Mouse (Mus musculus) liver, postnatal 0 days (tissue): Measurements from ENCODE around the gene Snx29. TPM values are rescaled to one million over a fixed set of nuclear protein-coding genes. Genes with fewer than 3 reads are reported as not detected.

Experiments
- ATAC-seq: fragments of 200-750 bp; cut with Nextera tagmentation; 2 replicates; pipeline ENCODE4 v1.8.0; 2017; ENCODE audit warnings: mild to moderate bottlenecking, moderate library complexity
- DNase-seq: peaks from one replicate; pipeline ENCODE4 v3.0.0-alpha.2; 2016
- H3K27ac ChIP-seq: fragments of 300-500 bp; sonication (generic); 2 replicates; pipeline ENCODE4 v1.5.1; 2014; ENCODE audit warnings: antibody characterized with exemption, moderate library complexity, mild to moderate bottlenecking, low read depth
- H3K27me3 ChIP-seq: fragments of 300-500 bp; sonication (generic); 2 replicates; pipeline ENCODE4 v1.6.1; 2014; ENCODE audit warnings: low read length, control low read depth, mixed read lengths; ENCODE audit not compliant: insufficient read depth
- H3K36me3 ChIP-seq: fragments of 300-500 bp; sonication (generic); replicated peaks from 2 replicates; pipeline ENCODE4 v1.6.1; 2014; ENCODE audit warnings: mild to moderate bottlenecking, control low read depth, low read length, moderate library complexity, mixed read lengths; ENCODE audit not compliant: insufficient read depth
- H3K4me1 ChIP-seq: fragments of 300-500 bp; sonication (generic); 2 replicates; pipeline ENCODE4 v1.6.1; 2014; ENCODE audit warnings: antibody characterized with exemption, mild to moderate bottlenecking, control low read depth; ENCODE audit not compliant: insufficient read depth
- H3K4me2 ChIP-seq: fragments of 300-500 bp; sonication (generic); 2 replicates; pipeline ENCODE4 v1.6.1; 2014; ENCODE audit warnings: low read depth, mild to moderate bottlenecking, low read length, moderate library complexity, mixed read lengths
- H3K4me3 ChIP-seq: fragments of 300-500 bp; sonication (generic); 2 replicates; pipeline ENCODE4 v1.5.1; 2014; ENCODE audit warnings: low read depth, low read length
- H3K9ac ChIP-seq: fragments of 300-500 bp; sonication (generic); replicated peaks from 2 replicates; pipeline ENCODE4 v1.6.1; 2014; ENCODE audit warnings: mild to moderate bottlenecking, moderate library complexity
- H3K9me3 ChIP-seq: fragments of 300-500 bp; sonication (generic); 2 replicates; pipeline ENCODE4 v1.6.1; 2016; ENCODE audit warnings: mild to moderate bottlenecking, control low read depth, low read length, mixed read lengths
- CTCF ChIP-seq: sonication (generic); IDR thresholded peaks from 2 replicates; pipeline ENCODE4 v1.5.1; 2016; ENCODE audit warnings: antibody characterized with exemption, low read depth
- EP300 ChIP-seq: IDR thresholded peaks from 2 replicates; pipeline ENCODE4 v1.6.1; 2016; ENCODE audit warnings: antibody characterized with exemption, low read depth, mild to moderate bottlenecking
- WGBS: fragments of 180-500 bp; shearing (Covaris S2); extraction: QIAGEN DNeasy Blood & Tissue Kit; methylation state at CpG from one replicate; pipeline ENCODE4 v1.1.7; 2014; ENCODE audit not compliant: insufficient replicate concordance; 5-methylcytosine and 5-hydroxymethylcytosine counted together
- polyA plus RNA-seq: library from polyadenylated mRNA; unstranded; fragments of >200 nt; fragmentation: Nextera tagmentation; extraction: Ambion mirVana; gene quantifications from 2 replicates; pipeline ENCODE4 v1.2.1, GENCODE M21; 2015

The Snx29 gene
- polyA plus RNA-seq, 1 experiment from 2014 or later = 2.3 TPM

DNA sequence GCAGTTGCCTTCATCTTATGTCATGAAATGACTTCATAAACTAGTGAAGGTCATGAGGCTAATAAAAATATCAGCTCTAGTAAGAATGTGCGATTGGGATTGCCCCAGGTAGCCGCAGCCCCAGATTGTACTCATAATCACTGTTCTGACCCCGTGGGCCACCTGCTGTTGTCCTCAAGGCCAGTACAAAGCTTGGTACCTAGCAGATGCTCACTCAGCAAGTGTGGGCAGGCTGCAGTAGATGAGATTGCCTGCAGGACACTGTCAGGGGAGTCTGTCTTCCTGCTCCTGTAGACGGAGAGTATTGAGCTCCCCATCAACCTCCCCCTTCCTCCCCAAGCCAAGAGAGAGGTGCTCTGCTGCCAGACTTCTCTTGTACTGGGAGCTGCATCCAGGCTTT is 382.7 kb downstream of the Snx29 start:
- Histone ChIP-seq H3K36me3 (no peaks in the 10 kb centered on the region), H3K4me2 (no peak overlapping the region), H3K9ac (no peak overlapping the region), H3K27me3 (no peaks in the 10 kb centered on the region), H3K4me3 (no peak overlapping the region), H3K27ac (no peak overlapping the region), H3K4me1 (no peaks in the 10 kb centered on the region; the same call in 1 of the 2 replicates), H3K9me3 (no peaks in the 10 kb centered on the region)
- ATAC-seq (no peak), DNase-seq (no peak)
- WGBS = 85% methylated on average over 4 of the region's 4 CpGs
- TF ChIP-seq EP300 (no peak), CTCF (no peak)

DNA sequence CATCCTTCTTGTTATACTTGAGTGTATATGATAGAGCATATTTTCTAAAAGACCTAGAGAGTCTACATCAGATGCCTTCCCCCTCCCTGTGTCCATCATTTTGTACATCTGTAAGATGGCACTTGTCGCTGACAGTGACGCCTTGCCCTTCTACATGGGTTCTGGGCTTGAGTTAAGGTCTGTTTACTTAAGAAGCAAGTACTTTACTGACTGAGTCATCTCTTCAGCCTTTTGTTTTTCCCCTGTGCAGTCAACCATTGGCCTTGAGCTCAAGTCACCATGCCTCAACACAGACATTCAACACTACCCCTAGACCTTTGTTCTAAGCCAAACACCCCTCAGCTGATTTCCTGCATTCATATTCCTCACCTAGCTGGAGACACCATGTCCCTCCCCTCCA is 385.4 kb downstream of the Snx29 start:
- WGBS = 85% methylated on average over 2 of the region's 2 CpGs
- Histone ChIP-seq H3K9ac (no peak overlapping the region), H3K4me1 (no peaks in the 10 kb centered on the region), H3K36me3 (no peaks in the 10 kb centered on the region), H3K9me3 (no peaks in the 10 kb centered on the region), H3K27me3 (no peaks in the 10 kb centered on the region), H3K4me3 (no peak overlapping the region), H3K27ac (no peak overlapping the region), H3K4me2 (no peak overlapping the region)
- TF ChIP-seq CTCF (no peak), EP300 (no peak)
- no peak for ATAC-seq
- DNase-seq = no peak

DNA sequence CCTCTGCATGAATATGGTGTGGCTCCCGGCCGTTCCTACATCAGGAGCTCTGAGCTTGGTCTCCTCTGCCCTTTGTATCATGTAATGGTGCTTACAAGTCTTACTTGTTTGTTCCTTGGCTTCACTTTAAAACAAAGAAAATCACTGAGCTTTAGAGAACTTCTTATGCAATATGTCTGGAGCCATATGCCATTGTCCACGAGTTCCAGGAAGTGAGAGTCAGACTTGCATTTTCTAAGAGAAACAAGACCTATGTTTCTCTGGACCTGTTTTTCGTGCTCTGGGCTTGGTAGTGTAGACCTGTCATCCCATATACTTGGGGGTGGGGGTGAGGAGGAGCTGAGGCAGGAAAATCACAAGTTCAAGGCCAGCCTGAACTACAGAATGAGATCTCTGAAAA is 386.7 kb downstream of the Snx29 start:
- no peak for TF ChIP-seq EP300
- no peak for TF ChIP-seq CTCF
- Histone ChIP-seq H3K36me3 (no peaks in the 10 kb centered on the region), H3K9me3 (no peaks in the 10 kb centered on the region), H3K27ac (no peak overlapping the region), H3K9ac (no peak overlapping the region), H3K4me3 (no peak overlapping the region), H3K27me3 (no peaks in the 10 kb centered on the region), H3K4me2 (no peak overlapping the region), H3K4me1 (no peaks in the 10 kb centered on the region)
- WGBS = 66% methylated on average over 4 of the region's 4 CpGs
- DNase-seq (no peak), ATAC-seq (no peak)

DNA sequence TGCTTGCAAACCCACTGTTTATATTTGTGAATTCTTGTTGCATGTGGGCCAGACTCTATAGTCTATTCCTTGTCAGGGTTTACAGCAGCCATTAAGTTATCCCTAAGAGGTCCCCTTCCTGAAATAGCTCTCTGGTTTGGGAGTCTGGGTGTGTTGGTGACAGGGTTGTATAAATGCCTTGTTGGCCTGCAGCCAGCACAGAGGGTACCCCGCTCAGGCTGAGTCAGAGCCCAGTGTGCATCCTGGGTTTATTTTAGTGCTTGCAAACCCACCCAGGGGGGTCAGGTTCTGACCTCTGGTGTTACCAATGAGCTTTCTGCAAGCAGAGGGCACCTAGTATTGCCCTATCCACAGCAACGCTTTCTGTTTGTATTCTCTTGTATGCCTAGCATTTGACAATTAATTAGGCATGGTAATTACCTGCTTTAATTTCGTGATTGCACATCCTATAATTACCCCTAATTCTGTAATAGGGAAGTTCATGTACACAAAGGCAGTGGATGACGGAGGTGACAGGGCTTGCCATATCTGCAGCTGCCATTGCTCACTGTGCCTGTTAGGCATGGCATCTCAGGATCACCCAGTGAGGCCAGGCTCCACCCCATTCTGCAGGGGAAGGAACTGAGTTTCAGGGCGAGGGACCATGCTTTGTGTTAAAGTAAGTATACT is 387.4 kb downstream of the Snx29 start:
- H3K27ac ChIP-seq = no peak overlapping the region
- ATAC-seq (no peak), DNase-seq (no peak)
- H3K4me2 ChIP-seq = no peak overlapping the region
- H3K4me3 ChIP-seq = no peak overlapping the region
- no peaks in the 10 kb centered on the region for H3K9me3 ChIP-seq
- no peaks in the 10 kb centered on the region for H3K36me3 ChIP-seq
- H3K4me1 ChIP-seq = no peaks in the 10 kb centered on the region
- H3K9ac ChIP-seq = no peak overlapping the region
- 61% methylated on average over 5 of the region's 5 CpGs for WGBS
- no peak for TF ChIP-seq CTCF
- no peak for TF ChIP-seq EP300
- no peaks in the 10 kb centered on the region for H3K27me3 ChIP-seq

DNA sequence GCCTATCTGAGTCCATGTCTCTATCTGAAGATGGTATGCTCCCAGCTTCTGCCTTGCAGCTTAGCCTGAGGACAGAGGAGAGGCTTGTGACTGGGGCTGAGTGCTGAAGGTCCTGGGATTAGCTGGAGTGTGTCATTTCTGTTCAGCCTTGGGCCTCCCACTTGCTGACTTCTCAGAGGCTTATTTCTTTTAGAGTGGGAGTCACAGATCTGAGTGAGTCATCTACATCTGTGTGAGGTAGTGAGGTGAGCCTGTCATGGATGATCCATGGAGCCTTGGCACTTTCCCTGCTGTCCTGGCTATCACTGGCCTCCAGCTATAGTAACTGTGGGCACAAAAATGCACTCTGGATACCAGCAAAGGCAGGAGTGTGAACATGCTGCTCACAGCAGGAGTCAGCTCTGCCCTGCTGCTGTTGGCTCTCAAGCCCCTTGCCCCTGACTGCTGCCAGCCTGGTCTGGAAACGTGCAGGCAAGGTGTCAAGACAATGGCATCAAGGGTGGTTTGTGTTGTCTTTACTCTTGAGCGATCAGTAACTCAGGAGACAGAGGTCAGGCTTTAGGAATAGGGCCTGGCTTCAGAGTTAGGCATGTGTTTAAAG is 390.7 kb downstream of the Snx29 start:
- DNase-seq = no peak
- no peak for TF ChIP-seq EP300
- no peak for TF ChIP-seq CTCF

DNA sequence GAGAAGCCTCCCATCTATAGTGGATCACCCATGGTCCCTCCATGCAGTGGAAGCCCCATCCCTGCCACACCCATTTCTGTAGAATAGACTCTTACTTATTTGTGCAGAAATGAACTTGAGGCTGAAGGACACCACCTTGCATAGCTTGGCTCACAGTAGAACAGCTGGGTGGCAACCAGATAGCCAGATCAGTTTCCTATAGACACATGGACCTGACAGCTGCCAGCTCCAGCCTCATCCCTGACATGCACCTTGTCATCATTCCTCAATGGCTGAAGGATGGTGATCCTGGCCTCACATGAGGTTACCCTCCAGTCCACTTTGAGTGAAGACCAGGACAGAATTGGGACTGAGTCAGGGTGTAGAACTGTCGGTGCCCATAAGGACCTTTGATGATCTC is 394.2 kb downstream of the Snx29 start:
- Histone ChIP-seq H3K27me3 (no peaks in the 10 kb centered on the region), H3K4me2 (no peak overlapping the region), H3K4me3 (no peak overlapping the region), H3K9me3 (no peaks in the 10 kb centered on the region), H3K9ac (no peak overlapping the region), H3K36me3 (no peaks in the 10 kb centered on the region), H3K27ac (no peak overlapping the region), H3K4me1 (no peaks in the 10 kb centered on the region)
- DNase-seq = no peak
- TF ChIP-seq EP300 (no peak), CTCF (no peak)
- ATAC-seq = no peak
- WGBS = 86% methylated on average over 1 of the region's 1 CpGs

More for the DNA sequence above, 390.7 kb downstream of the Snx29 start:
- WGBS = 42% methylated on average over 2 of the region's 2 CpGs
- no peak overlapping the region for H3K4me3 ChIP-seq
- no peak overlapping the region for H3K4me2 ChIP-seq
- H3K9me3 ChIP-seq = no peaks in the 10 kb centered on the region
- no peak overlapping the region for H3K9ac ChIP-seq
- no peak overlapping the region for H3K27ac ChIP-seq
- ATAC-seq = no peak
- no peaks in the 10 kb centered on the region for H3K27me3 ChIP-seq
- no peaks in the 10 kb centered on the region for H3K4me1 ChIP-seq
- no peaks in the 10 kb centered on the region for H3K36me3 ChIP-seq
